Mouse (Mus musculus) retina, postnatal 7 days (tissue): ENCODE data around the gene Anxa7.

Experiments used
- DNase-seq: peaks from one replicate; pipeline ENCODE4 v3.0.0-alpha.2; 2012; ENCODE audit warnings: low read depth, low spot score

Gene Anxa7

GRCm38 (mm10) chr14:20479291-20480194 lies at the start of gene Anxa7:
TSS of gene Anxa7 (minus strand) at chr14:20480133.
- peak; percentile 45 for DNase-seq

- no peak for DNase-seq
Measured at GRCm38 (mm10) chr14:20529643-20530042, 49.7 kb upstream of the Anxa7 start.

GRCm38 (mm10) chr14:20520179-20520578 lies 40.2 kb upstream of the Anxa7 start:
- DNase-seq = no peak

GRCm38 (mm10) chr14:20508424-20508823 lies 28.5 kb upstream of the Anxa7 start:
- DNase-seq = no peak

- no peak for DNase-seq
Measured at GRCm38 (mm10) chr14:20502966-20503365, 23.0 kb upstream of the Anxa7 start.

GRCm38 (mm10) chr14:20499982-20500381 lies 20.0 kb upstream of the Anxa7 start:
- DNase-seq = no peak

- no peak for DNase-seq
Measured at GRCm38 (mm10) chr14:20496603-20497002, 16.7 kb upstream of the Anxa7 start, which contains the start of gene Mss51. TSS of gene Mss51 (minus strand) at chr14:20496901.

GRCm38 (mm10) chr14:20486031-20486430 lies 6.1 kb upstream of the Anxa7 start:
- no peak for DNase-seq

GRCm38 (mm10) chr14:20482051-20482751 lies 2.3 kb upstream of the Anxa7 start:
- no peak for DNase-seq

- no peak for DNase-seq
Measured at GRCm38 (mm10) chr14:20481211-20481610, 1.3 kb upstream of the Anxa7 start.

GRCm38 (mm10) chr14:20480195-20480579 lies 254 bp upstream of the Anxa7 start:
- DNase-seq = no peak

GRCm38 (mm10) chr14:20478801-20479200 lies 1.1 kb downstream of the Anxa7 start:
- DNase-seq = no peak

- DNase-seq = no peak
Measured at GRCm38 (mm10) chr14:20478385-20478784, 1.5 kb downstream of the Anxa7 start.

- DNase-seq = no peak
Measured at GRCm38 (mm10) chr14:20477261-20478025, 2.5 kb downstream of the Anxa7 start.

GRCm38 (mm10) chr14:20460216-20460615 lies 19.7 kb downstream of the Anxa7 start:
- DNase-seq = no peak

GRCm38 (mm10) chr14:20458378-20458777 lies 21.6 kb downstream of the Anxa7 start:
- DNase-seq = no peak

GRCm38 (mm10) chr14:20452929-20453328 lies 27.0 kb downstream of the Anxa7 start:
- no peak for DNase-seq

- DNase-seq = no peak
Measured at GRCm38 (mm10) chr14:20451765-20452331, 28.1 kb downstream of the Anxa7 start, which contains the start of gene Cfap70. TSS of gene Cfap70 (minus strand) at chr14:20452226.

GRCm38 (mm10) chr14:20451302-20451701 lies 28.6 kb downstream of the Anxa7 start:
- DNase-seq = no peak

- no peak for DNase-seq
Measured at GRCm38 (mm10) chr14:20447209-20447608, 32.7 kb downstream of the Anxa7 start.

GRCm38 (mm10) chr14:20442252-20442651 lies 37.7 kb downstream of the Anxa7 start:
- DNase-seq = peak; percentile 72
